Mouse (Mus musculus) liver, embryonic 14.5 days (tissue): ENCODE results near the gene C2cd3. TPM values are rescaled to one million over a fixed set of nuclear protein-coding genes. Genes with fewer than 3 reads are reported as not detected.

Experiments
- ATAC-seq: fragments of 200-750 bp; cut with Nextera tagmentation; 2 replicates; pipeline ENCODE4 v1.8.0; 2017; ENCODE audit warnings: moderate number of reproducible peaks, mild to moderate bottlenecking, moderate library complexity; ENCODE audit not compliant: insufficient read depth
- DNase-seq, 3 experiments: peaks; one replicate each; pipeline ENCODE4 v3.0.0-alpha.2; 2012 to 2013; ENCODE audit warnings: low read depth in 3 of 3, low spot score in 3 of 3
- H3K27ac ChIP-seq: fragments of 300-500 bp; sonication (generic); 2 replicates; pipeline ENCODE4 v1.5.1; 2014; ENCODE audit warnings: moderate library complexity, mild to moderate bottlenecking, control low read depth, inconsistent platforms
- H3K27me3 ChIP-seq: fragments of 300-500 bp; sonication (generic); 2 replicates; pipeline ENCODE4 v1.6.1; 2014; ENCODE audit warnings: mild to moderate bottlenecking, low read length, moderate library complexity; ENCODE audit not compliant: control insufficient read depth, insufficient read depth
- H3K36me3 ChIP-seq: fragments of 300-500 bp; sonication (generic); replicated peaks from 2 replicates; pipeline ENCODE4 v1.6.1; 2014; ENCODE audit warnings: low read depth; ENCODE audit not compliant: control insufficient read depth, insufficient read depth
- H3K4me1 ChIP-seq, 2 experiments: fragments of 200-500 bp in 1 of 2; fragments of 300-500 bp in 1 of 2; sonication (generic) in 1 of 2; replicated peaks; 2 replicates each; pipeline ENCODE4 v1.6.1; 2012 to 2014; ENCODE audit warnings: antibody characterized with exemption in 1 of 2, inconsistent platforms in 1 of 2, low read length in 1 of 2; ENCODE audit not compliant: control insufficient read depth in 2 of 2, insufficient read depth in 2 of 2
- H3K4me2 ChIP-seq: fragments of 300-500 bp; sonication (generic); 2 replicates; pipeline ENCODE4 v1.6.1; 2014; ENCODE audit warnings: low read depth, mild to moderate bottlenecking, control low read depth, moderate library complexity
- H3K4me3 ChIP-seq, 2 experiments: fragments of 200-500 bp in 1 of 2; fragments of 300-500 bp in 1 of 2; sonication (generic) in 1 of 2; 2 replicates each; pipeline ENCODE4 v1.5.1; 2012 to 2014; ENCODE audit warnings: low read depth in 2 of 2, low read length in 2 of 2, mild to moderate bottlenecking in 2 of 2, control low read depth in 1 of 2, inconsistent platforms in 1 of 2, moderate library complexity in 1 of 2; ENCODE audit not compliant: insufficient read depth in 1 of 2
- H3K9ac ChIP-seq: fragments of 300-500 bp; sonication (generic); replicated peaks from 2 replicates; pipeline ENCODE4 v1.6.1; 2014; ENCODE audit warnings: mild to moderate bottlenecking, control low read depth, moderate library complexity
- H3K9me3 ChIP-seq: fragments of 300-500 bp; sonication (generic); 2 replicates; pipeline ENCODE4 v1.6.1; 2016; ENCODE audit warnings: low read length, mixed read lengths; ENCODE audit not compliant: control insufficient read depth
- CTCF ChIP-seq: IDR thresholded peaks from 2 replicates; pipeline ENCODE4 v1.5.1; 2016; ENCODE audit warnings: antibody characterized with exemption, low read depth, control low read depth
- EP300 ChIP-seq: IDR thresholded peaks from 2 replicates; pipeline ENCODE4 v1.6.1; 2016; ENCODE audit warnings: antibody characterized with exemption, low read depth
- WGBS: fragments of 180-500 bp; shearing (Covaris S2); extraction: QIAGEN DNeasy Blood & Tissue Kit; methylation state at CpG from one replicate; pipeline ENCODE4 v1.1.7; 2014; ENCODE audit not compliant: insufficient replicate concordance; 5-methylcytosine and 5-hydroxymethylcytosine counted together
- polyA plus RNA-seq, 2 experiments: library from polyadenylated mRNA; depleted of rRNA in 1 of 2; stranded (reverse) in 1 of 2; unstranded in 1 of 2; fragments of >200 nt; fragmentation: Nextera tagmentation in 1 of 2; extraction: Ambion mirVana in 1 of 2; gene quantifications; 2 replicates each; pipeline versions ENCODE4 v1.2.1 to v1.2.3; 2012 to 2014

C2cd3 gene
- polyA plus RNA-seq, 2 experiments: 9.1 to 10.2 TPM

GRCm38 (mm10) chr7:100465248-100465647 lies 93.2 kb downstream of the C2cd3 start:
- peak overlapping the region; percentile 100 for H3K27ac ChIP-seq
- TF ChIP-seq CTCF (no peak), EP300 (no peak)
- peak overlapping the region; percentile 94 for H3K9ac ChIP-seq
- H3K27me3 ChIP-seq: no peaks in the 10 kb centered on the region
- H3K9me3 ChIP-seq: no peaks in the 10 kb centered on the region
- H3K36me3 ChIP-seq: peaks cover 27% of the 10 kb centered on the region
- peaks cover 69 to 91% of the 10 kb centered on the region in 2 experiments for H3K4me1 ChIP-seq
- 65% methylated on average over 4 of the region's 4 CpGs for WGBS
- H3K4me3 ChIP-seq: peak overlapping the region; percentile 76 to 87
- DNase-seq (peak in 1 of 3 experiments; percentile 38), ATAC-seq (no peak)
- H3K4me2 ChIP-seq: peak overlapping the region; percentile 80

GRCm38 (mm10) chr7:100465656-100466309 lies 93.8 kb downstream of the C2cd3 start:
- H3K4me2 ChIP-seq: peak overlapping the region; percentile 80
- TF ChIP-seq EP300 (no peak), CTCF (no peak)
- H3K36me3 ChIP-seq: peaks cover 27% of the 10 kb centered on the region
- H3K9me3 ChIP-seq: no peaks in the 10 kb centered on the region
- H3K27ac ChIP-seq: peak overlapping the region; percentile 100
- DNase-seq: peak in 1 of 3 experiments; percentile 51
- WGBS: 18% methylated on average over 5 of the region's 5 CpGs
- H3K27me3 ChIP-seq: no peaks in the 10 kb centered on the region
- H3K4me1 ChIP-seq: peaks cover 70 to 91% of the 10 kb centered on the region in 2 experiments
- peak overlapping the region; percentile 94 for H3K9ac ChIP-seq
- ATAC-seq: no peak
- peak overlapping the region; percentile 76 to 87 for H3K4me3 ChIP-seq

DNA sequence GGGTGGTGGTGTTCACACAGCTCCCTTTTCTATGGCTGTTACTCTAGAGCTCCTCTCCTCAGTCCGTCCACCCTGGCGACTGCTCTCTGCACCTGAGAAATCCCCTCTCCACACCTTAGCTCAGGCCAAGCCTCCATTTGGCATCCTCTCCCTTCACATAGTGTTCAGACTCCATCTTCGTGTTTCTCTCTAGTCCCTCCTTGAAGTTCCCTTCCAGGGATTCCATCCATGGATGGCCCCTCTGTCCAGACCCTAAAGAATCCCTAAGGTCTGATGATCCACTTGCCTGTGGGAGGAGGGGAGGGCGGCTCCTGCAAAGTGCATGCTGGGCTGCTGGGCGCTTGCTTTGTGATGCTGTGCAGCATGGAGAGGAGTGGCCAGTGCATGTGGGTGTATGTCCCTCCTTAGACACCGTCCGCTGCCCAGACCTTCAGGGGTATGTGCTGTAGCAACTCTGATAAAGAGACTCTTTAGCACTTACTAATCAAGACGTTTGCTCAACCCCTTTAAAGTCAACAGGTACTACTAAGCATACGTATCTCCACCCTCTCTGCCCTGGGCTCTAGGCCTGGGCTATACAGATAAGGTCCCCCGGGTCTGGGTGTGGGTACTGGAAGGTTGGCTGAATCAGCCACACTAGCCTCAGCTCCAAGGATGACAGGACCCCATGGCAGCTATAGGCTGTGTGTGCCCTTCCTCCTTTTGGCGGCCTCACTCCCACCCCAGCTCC lies 94.9 kb downstream of the C2cd3 start:
- peak overlapping the region; percentile 94 for H3K9ac ChIP-seq
- 18% methylated on average over 11 of the region's 11 CpGs for WGBS
- H3K36me3 ChIP-seq: peaks cover 21% of the 10 kb centered on the region
- no peaks in the 10 kb centered on the region for H3K9me3 ChIP-seq
- H3K4me3 ChIP-seq: peak overlapping the region; percentile 76 to 87
- ATAC-seq (peak; percentile 94), DNase-seq (peak; percentile 95 to 97 (median 96))
- 0 out of 2 replicates have a peak, but pooled peaks have one; percentile 0 for TF ChIP-seq CTCF
- peak; percentile 98 for TF ChIP-seq EP300
- H3K4me2 ChIP-seq: peak overlapping the region; percentile 80
- peak overlapping the region; percentile 100 for H3K27ac ChIP-seq
- no peaks in the 10 kb centered on the region for H3K27me3 ChIP-seq
- peaks cover 64 to 81% of the 10 kb centered on the region in 2 experiments for H3K4me1 ChIP-seq

DNA sequence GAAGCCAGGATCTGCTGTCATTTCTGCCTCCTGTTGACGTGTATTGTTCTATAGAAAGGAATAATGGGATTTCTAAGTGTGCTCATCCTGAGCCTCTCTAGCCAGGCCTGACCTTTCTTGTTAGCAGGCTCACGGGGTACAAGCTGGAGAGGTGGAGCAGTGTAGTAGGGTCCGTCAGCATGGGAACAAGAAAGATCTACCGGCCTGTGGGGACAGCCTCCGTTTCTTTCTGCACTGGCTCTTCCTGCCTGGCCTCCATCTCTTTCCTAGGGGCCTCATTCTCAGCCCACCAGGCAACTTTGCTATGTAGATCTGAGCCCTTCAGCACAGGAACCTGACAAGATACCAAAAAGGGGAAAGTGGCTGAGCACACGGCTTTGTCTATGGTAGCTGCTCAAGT lies 96.7 kb downstream of the C2cd3 start:
- DNase-seq (no peak), ATAC-seq (no peak)
- no peaks in the 10 kb centered on the region for H3K9me3 ChIP-seq
- H3K27me3 ChIP-seq: no peaks in the 10 kb centered on the region
- H3K4me1 ChIP-seq: peaks cover 49 to 63% of the 10 kb centered on the region in 2 experiments
- TF ChIP-seq CTCF (no peak), EP300 (no peak)
- peak overlapping the region; percentile 100 for H3K27ac ChIP-seq
- H3K4me3 ChIP-seq: no peak overlapping the region
- H3K4me2 ChIP-seq: 0 out of 2 replicates have a peak overlapping the region, but pooled peaks have one; percentile 5
- WGBS: 83% methylated on average over 6 of the region's 6 CpGs
- peak overlapping the region; percentile 65 for H3K9ac ChIP-seq
- H3K36me3 ChIP-seq: peaks cover 12% of the 10 kb centered on the region

DNA sequence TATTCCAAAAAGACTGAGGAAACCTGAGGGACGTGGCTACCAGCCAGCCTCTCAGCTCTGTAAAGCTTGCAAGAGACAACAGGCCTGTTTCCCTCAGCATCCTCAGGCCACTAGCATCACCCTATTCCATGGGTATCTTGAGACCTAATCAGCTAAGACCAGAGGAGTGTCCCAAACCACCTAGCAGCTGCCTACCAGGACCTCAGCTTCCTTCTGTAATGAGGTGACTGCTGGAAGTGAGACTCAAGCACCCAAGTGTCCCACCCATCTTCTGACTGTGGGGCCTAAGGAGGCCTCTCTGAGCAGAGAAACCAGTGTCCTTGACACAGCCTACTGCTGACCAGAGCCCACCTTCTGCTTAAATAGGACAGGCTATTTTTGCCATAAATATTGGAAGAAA lies 97.5 kb downstream of the C2cd3 start:
- 89% methylated on average over 1 of the region's 1 CpGs for WGBS
- peaks cover 41 to 56% of the 10 kb centered on the region in 2 experiments for H3K4me1 ChIP-seq
- TF ChIP-seq EP300 (no peak), CTCF (no peak)
- H3K9ac ChIP-seq: peak overlapping the region; percentile 41; the same call in 1 of the 2 replicates
- H3K4me3 ChIP-seq: no peak overlapping the region; a peak in 1 of 4 replicates
- H3K36me3 ChIP-seq: peaks cover 5% of the 10 kb centered on the region
- no peaks in the 10 kb centered on the region for H3K27me3 ChIP-seq
- peak overlapping the region; percentile 26 for H3K4me2 ChIP-seq
- peak in 1 of 3 experiments; percentile 33 for DNase-seq
- H3K9me3 ChIP-seq: no peaks in the 10 kb centered on the region
- peak overlapping the region; percentile 100 for H3K27ac ChIP-seq
- no peak for ATAC-seq
